Mouse (Mus musculus): ENCODE results near the gene Kdelr3.

Gene Kdelr3

GRCm38 (mm10) chr15:79516171-79517096 lies at the start of gene Kdelr3:
Gene Kdelr3 (plus strand): TSS chr15:79516411.
- DNase-seq: peak; percentile 83

- peak; percentile 93 for DNase-seq
Observed at GRCm38 (mm10) chr15:79466601-79467286, 49.5 kb upstream of the Kdelr3 start.

GRCm38 (mm10) chr15:79469577-79469976 lies 46.6 kb upstream of the Kdelr3 start:
- DNase-seq: no peak

GRCm38 (mm10) chr15:79470583-79470982 lies 45.6 kb upstream of the Kdelr3 start:
- peak; percentile 8 for DNase-seq

- no peak for DNase-seq
Observed at GRCm38 (mm10) chr15:79471095-79471494, 45.1 kb upstream of the Kdelr3 start.

GRCm38 (mm10) chr15:79473042-79473441 lies 43.2 kb upstream of the Kdelr3 start:
- no peak for DNase-seq

GRCm38 (mm10) chr15:79473638-79474355 lies 42.4 kb upstream of the Kdelr3 start:
- DNase-seq: no peak

- no peak for DNase-seq
Observed at GRCm38 (mm10) chr15:79477227-79477626, 39.0 kb upstream of the Kdelr3 start.

GRCm38 (mm10) chr15:79481181-79481688 lies 35.0 kb upstream of the Kdelr3 start:
- peak; percentile 19 for DNase-seq

GRCm38 (mm10) chr15:79489463-79489862 lies 26.7 kb upstream of the Kdelr3 start:
- DNase-seq: no peak

- no peak for DNase-seq
Observed at GRCm38 (mm10) chr15:79493527-79493926, 22.7 kb upstream of the Kdelr3 start.

- no peak for DNase-seq
Observed at GRCm38 (mm10) chr15:79500110-79500509, 16.1 kb upstream of the Kdelr3 start.

GRCm38 (mm10) chr15:79502891-79503341 lies 13.3 kb upstream of the Kdelr3 start:
- no peak for DNase-seq

GRCm38 (mm10) chr15:79503438-79503837 lies 12.8 kb upstream of the Kdelr3 start:
- DNase-seq: no peak

GRCm38 (mm10) chr15:79504707-79505452 lies 11.3 kb upstream of the Kdelr3 start, which contains the start of gene Kcnj4:
Gene Kcnj4 (minus strand): TSS chr15:79505241.
- DNase-seq: no peak

- peak; percentile 70 for DNase-seq
Observed at GRCm38 (mm10) chr15:79505616-79506283, 10.5 kb upstream of the Kdelr3 start.

- no peak for DNase-seq
Observed at GRCm38 (mm10) chr15:79506460-79506859, 9.8 kb upstream of the Kdelr3 start.

GRCm38 (mm10) chr15:79507055-79507828 lies 9.0 kb upstream of the Kdelr3 start:
- no peak for DNase-seq

GRCm38 (mm10) chr15:79509998-79510397 lies 6.2 kb upstream of the Kdelr3 start:
- DNase-seq: no peak

- DNase-seq: no peak
Observed at GRCm38 (mm10) chr15:79510425-79510824, 5.8 kb upstream of the Kdelr3 start.

Measured in lung, postnatal 14 days (tissue).